ENCODE assay signal across 8 mouse cellular contexts in genomic region chr1:191562823-191563365, GRCm38 (mm10). TPM values are rescaled to one million over a fixed set of nuclear protein-coding genes. Genes with fewer than 3 reads are reported as not detected.
DNase-seq lines count a peak whose midpoint lies in the region; ATAC-seq and TF ChIP-seq lines count a peak whose summit lies in the region.

No protein-coding gene starts in this region.

- no peak for ATAC-seq in kidney, embryonic 15.5 days (replicated peaks; ENCODE audit: low FRiP score)
- no peak for ATAC-seq in lung, embryonic 14.5 days (ENCODE audit: insufficient read depth)

- TF ChIP-seq CTCF in lung, embryonic 14.5 days (IDR thresholded peaks at IDR 0.05; ENCODE audit: low read depth), result peak; percentile 74

- no peaks in the 10 kb centered on the region for H3K4me1 ChIP-seq in kidney, embryonic 15.5 days
- no peaks in the 10 kb centered on the region for H3K4me1 ChIP-seq in lung, embryonic 14.5 days (ENCODE audit: insufficient read depth)

- H3K4me2 ChIP-seq in kidney, embryonic 15.5 days, result no peak overlapping the region
- H3K4me2 ChIP-seq in lung, embryonic 14.5 days, result no peak overlapping the region

- H3K4me3 ChIP-seq in kidney, embryonic 15.5 days (replicated peaks), result no peak overlapping the region
- H3K4me3 ChIP-seq in lung, embryonic 14.5 days (ENCODE audit: low read depth, low read length), result no peak overlapping the region

- peak; percentile 38 to 39 for DNase-seq in kidney, adult 8-10 months
- DNase-seq in CD4-positive helper T cell, adult 2 months (ENCODE audit: low read depth, low spot score), result peak; percentile 73
- DNase-seq in Muller cell, postnatal 12 days (ENCODE audit: inconsistent ontology term), result peak; percentile 23
- DNase-seq in embryo, embryonic 10.5 days (ENCODE audit: low spot score), result peak; percentile 64
- DNase-seq in lung, embryonic 14.5 days, result peak; percentile 73
- no peak for DNase-seq in frontal cortex, postnatal 25 days (ENCODE audit: low spot score in 2 of 2)
- DNase-seq in neural tube, embryonic 10.5 days (ENCODE audit: extremely low spot score, low spot score), result no peak

- WGBS in kidney, embryonic 15.5 days, result 70% methylated on average over 6 of the region's 6 CpGs
- 64% methylated on average over 6 of the region's 6 CpGs for WGBS in lung, embryonic 14.5 days

- H3K27me3 ChIP-seq in kidney, embryonic 15.5 days, result no peaks in the 10 kb centered on the region
- H3K27me3 ChIP-seq in lung, embryonic 14.5 days (ENCODE audit: insufficient read depth, low read length), result no peaks in the 10 kb centered on the region

- H3K9me3 ChIP-seq in kidney, embryonic 15.5 days (replicated peaks), result no peaks in the 10 kb centered on the region
- no peaks in the 10 kb centered on the region for H3K9me3 ChIP-seq in lung, embryonic 14.5 days (ENCODE audit: low read depth, low read length)

- H3K27ac ChIP-seq in kidney, embryonic 15.5 days, result no peak overlapping the region
- H3K27ac ChIP-seq in lung, embryonic 14.5 days (ENCODE audit: low read depth), result no peak overlapping the region

- peaks cover 51% of the 10 kb centered on the region for H3K36me3 ChIP-seq in kidney, embryonic 15.5 days
- peaks cover 75% of the 10 kb centered on the region for H3K36me3 ChIP-seq in lung, embryonic 14.5 days (ENCODE audit: insufficient read depth)

- H3K9ac ChIP-seq in kidney, embryonic 15.5 days, result no peak overlapping the region
- H3K9ac ChIP-seq in lung, embryonic 14.5 days, result no peak overlapping the region

RNA-seq across cellular contexts. Expression of gene Dtl, which starts 12.4 kb away (rescaled TPM):
- 59.7 and 60.1 TPM in 2 replicates for polyA plus RNA-seq in kidney, embryonic 15.5 days (2015; fragmentation: Nextera tagmentation; extraction: Ambion mirVana)
- 75.6 and 75.8 TPM in 2 replicates for polyA plus RNA-seq in lung, embryonic 14.5 days (2014; fragmentation: Nextera tagmentation; extraction: Ambion mirVana)

RNA-seq across cellular contexts. Expression of gene Ints7, which starts 12.5 kb away (rescaled TPM):
- 65.2 and 71.2 TPM in 2 replicates for polyA plus RNA-seq in kidney, embryonic 15.5 days (2015; fragmentation: Nextera tagmentation; extraction: Ambion mirVana)
- polyA plus RNA-seq in lung, embryonic 14.5 days (2014; fragmentation: Nextera tagmentation; extraction: Ambion mirVana), result 65.3 and 69.4 TPM in 2 replicates

Comparison
In these comparisons a context has a peak if more than half of its experiments do, and no peak if none do; other contexts are left out.
1. DNase-seq: peak in kidney, adult 8-10 months (2 of 2), CD4-positive helper T cell, adult 2 months (single experiment), Muller cell, postnatal 12 days (single experiment), embryo, embryonic 10.5 days (single experiment) and lung, embryonic 14.5 days (single experiment); none in frontal cortex, postnatal 25 days (0 of 2) and neural tube, embryonic 10.5 days (single experiment).